Mouse (Mus musculus) neural tube, embryonic 13.5 days (tissue): Measurements from ENCODE around the gene Il6st. TPM values are rescaled to one million over a fixed set of nuclear protein-coding genes. Genes with fewer than 3 reads are reported as not detected.

Experiments used
- ATAC-seq: fragments of 200-750 bp; cut with Nextera tagmentation; 2 replicates; pipeline ENCODE4 v1.8.0; 2017; ENCODE audit warnings: low read depth, mild to moderate bottlenecking, moderate TSS enrichment, moderate library complexity
- H3K27ac ChIP-seq: fragments of 300-500 bp; sonication (generic); replicated peaks from 2 replicates; pipeline ENCODE4 v1.5.1; 2015; ENCODE audit warnings: moderate library complexity, mild to moderate bottlenecking, inconsistent platforms
- H3K27me3 ChIP-seq: fragments of 300-500 bp; sonication (generic); 2 replicates; pipeline ENCODE4 v1.6.1; 2015; ENCODE audit warnings: mild to moderate bottlenecking, inconsistent platforms
- H3K36me3 ChIP-seq: fragments of 300-500 bp; sonication (generic); 2 replicates; pipeline ENCODE4 v1.6.1; 2015; ENCODE audit warnings: mild to moderate bottlenecking, inconsistent platforms
- H3K4me1 ChIP-seq: fragments of 300-500 bp; sonication (generic); replicated peaks from 2 replicates; pipeline ENCODE4 v1.6.1; 2015; ENCODE audit warnings: inconsistent platforms
- H3K4me2 ChIP-seq: fragments of 300-500 bp; sonication (generic); 2 replicates; pipeline ENCODE4 v1.6.1; 2015; ENCODE audit warnings: inconsistent platforms, mild to moderate bottlenecking, moderate library complexity
- H3K4me3 ChIP-seq: fragments of 300-500 bp; sonication (generic); 2 replicates; pipeline ENCODE4 v1.5.1; 2015; ENCODE audit warnings: mild to moderate bottlenecking, inconsistent platforms
- H3K9ac ChIP-seq: fragments of 300-500 bp; sonication (generic); 2 replicates; pipeline ENCODE4 v1.6.1; 2015; ENCODE audit warnings: moderate library complexity, mild to moderate bottlenecking, inconsistent platforms
- H3K9me3 ChIP-seq: fragments of 300-500 bp; sonication (generic); 2 replicates; pipeline ENCODE4 v1.6.1; 2016; ENCODE audit warnings: inconsistent platforms
- WGBS: fragments of 180-500 bp; shearing (Covaris S2); methylation state at CpG from one replicate; pipeline ENCODE4 v1.1.7; 2015; 5-methylcytosine and 5-hydroxymethylcytosine counted together
- polyA plus RNA-seq: library from polyadenylated mRNA; unstranded; fragments of >200 nt; fragmentation: Nextera tagmentation; extraction: Ambion mirVana; gene quantifications from 2 replicates; pipeline ENCODE4 v1.2.1, GENCODE M21; 2015

Il6st gene
- polyA plus RNA-seq, 1 experiment from 2014 or later = 26.5 TPM

- WGBS = 86% methylated on average over 7 of the region's 7 CpGs
- ATAC-seq = no peak
- Histone ChIP-seq H3K4me1 (no peaks in the 10 kb centered on the region), H3K27me3 (no peaks in the 10 kb centered on the region), H3K4me2 (no peak overlapping the region), H3K36me3 (no peaks in the 10 kb centered on the region), H3K9me3 (no peaks in the 10 kb centered on the region), H3K27ac (no peak overlapping the region), H3K9ac (no peak overlapping the region), H3K4me3 (no peak overlapping the region)
These were observed 88.0 kb downstream of the Il6st start for GRCm38 (mm10) chr13:112551641-112552548.

GRCm38 (mm10) chr13:112553304-112553703 lies 89.4 kb downstream of the Il6st start:
- 93% methylated on average over 5 of the region's 5 CpGs for WGBS
- Histone ChIP-seq H3K4me1 (no peaks in the 10 kb centered on the region), H3K27ac (no peak overlapping the region), H3K36me3 (no peaks in the 10 kb centered on the region), H3K4me3 (no peak overlapping the region), H3K27me3 (no peaks in the 10 kb centered on the region), H3K9ac (no peak overlapping the region), H3K9me3 (no peaks in the 10 kb centered on the region), H3K4me2 (no peak overlapping the region)
- no peak for ATAC-seq

- 55% methylated on average over 2 of the region's 2 CpGs for WGBS
- H3K9me3 ChIP-seq = no peaks in the 10 kb centered on the region
- no peak overlapping the region for H3K9ac ChIP-seq
- no peak for ATAC-seq
- no peak overlapping the region for H3K4me3 ChIP-seq
- no peaks in the 10 kb centered on the region for H3K27me3 ChIP-seq
- no peak overlapping the region for H3K4me2 ChIP-seq
- H3K27ac ChIP-seq = no peak overlapping the region
- no peaks in the 10 kb centered on the region for H3K4me1 ChIP-seq
- no peaks in the 10 kb centered on the region for H3K36me3 ChIP-seq
These were observed 92.6 kb downstream of the Il6st start for GRCm38 (mm10) chr13:112556501-112556900.

Other genes with a start within 250 kb of the Il6st start
- 4.2 and 5.2 TPM in 2 replicates for gene Ankrd55, start 175.6 kb upstream of the Il6st start, polyA plus RNA-seq
- gene Il31ra, start 130.3 kb downstream of the Il6st start, polyA plus RNA-seq = 0.13 and 0.21 TPM in 2 replicates
- gene Ddx4, start 188.4 kb downstream of the Il6st start, polyA plus RNA-seq = 0.63 and 1.1 TPM in 2 replicates
- 26.1 and 30.3 TPM in 2 replicates for gene Slc38a9, start 196.7 kb downstream of the Il6st start, polyA plus RNA-seq